Mouse (Mus musculus) liver, postnatal 0 days (tissue): ENCODE results near the gene Gabbr2.

ENCODE experiments used
- CTCF ChIP-seq: sonication (generic); IDR thresholded peaks from 2 replicates; pipeline ENCODE4 v1.5.1; 2016; ENCODE audit warnings: antibody characterized with exemption, low read depth
- EP300 ChIP-seq: IDR thresholded peaks from 2 replicates; pipeline ENCODE4 v1.6.1; 2016; ENCODE audit warnings: antibody characterized with exemption, low read depth, mild to moderate bottlenecking

DNA sequence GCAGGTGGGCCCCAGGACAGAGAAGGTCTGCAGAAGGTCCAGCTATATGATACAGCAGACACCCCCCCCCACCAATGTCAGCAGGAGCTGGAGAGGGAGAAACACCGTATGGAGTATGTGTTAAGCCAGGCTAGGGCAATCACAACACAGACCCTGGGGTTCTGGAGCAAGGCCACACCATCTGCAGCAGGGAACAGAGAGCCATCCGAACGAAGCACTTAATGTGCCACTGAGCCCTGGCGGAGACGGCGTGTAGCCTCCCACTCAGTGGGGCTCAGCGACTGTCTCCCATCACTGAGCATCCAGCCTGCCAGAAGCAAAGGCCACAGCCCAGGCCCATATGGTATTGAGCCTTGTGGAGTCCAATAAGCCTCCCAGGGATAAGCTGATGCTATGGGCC lies 33.7 kb downstream of the Gabbr2 start:
- no peak for TF ChIP-seq CTCF
- no peak for TF ChIP-seq EP300
